Mouse (Mus musculus): Measurements from ENCODE around the gene Slc45a2. TPM values are rescaled to one million over a fixed set of nuclear protein-coding genes. Genes with fewer than 3 reads are reported as not detected.
A peak's percentile ranks its signal among the peaks of the same experiment; 100 is the strongest.
"Not testable (repeated sequence)": the region's sequence is repeated elsewhere in the genome, so short reads cannot be mapped to it uniquely, and the experiment has no call there.

Slc45a2 gene
- total RNA-seq (2022) = not detected

GRCm38 (mm10) chr15:11000421-11000820 is at the start of gene Slc45a2:
Slc45a2 (plus strand) TSS chr15:11000721.
- no peak for DNase-seq

- DNase-seq = no peak
Measured at GRCm38 (mm10) chr15:10951951-10952759, 48.4 kb upstream of the Slc45a2 start, which contains the start of gene C1qtnf3. C1qtnf3 (plus strand) TSS chr15:10952332.

DNA sequence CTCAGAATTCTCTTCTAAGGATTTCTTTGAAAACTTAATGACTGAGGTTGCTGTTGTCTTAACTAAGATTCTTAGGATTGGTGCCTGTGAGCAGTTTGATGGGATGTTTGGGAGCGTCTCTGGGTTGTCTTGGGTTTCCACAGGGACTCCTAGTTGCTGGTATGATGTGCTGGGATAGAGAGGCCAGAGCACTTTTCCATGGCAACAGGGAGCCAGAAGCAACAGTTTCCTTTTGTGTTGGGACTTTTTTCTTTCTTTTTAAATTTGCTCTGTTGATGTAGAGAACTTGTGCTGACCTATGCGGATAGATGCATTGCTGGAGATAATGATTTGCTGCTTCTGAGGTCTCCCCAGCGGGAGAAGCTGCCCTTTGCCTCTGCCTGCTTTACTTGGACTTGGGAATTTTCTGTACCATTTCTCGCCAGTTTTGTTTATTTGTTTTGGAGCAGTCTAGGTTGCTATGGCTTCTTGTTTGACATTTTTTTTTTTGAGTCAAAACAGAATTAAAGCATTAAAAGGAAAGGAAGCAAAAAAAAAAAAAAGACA is 47.7 kb upstream of the Slc45a2 start:
- DNase-seq = no peak

DNA sequence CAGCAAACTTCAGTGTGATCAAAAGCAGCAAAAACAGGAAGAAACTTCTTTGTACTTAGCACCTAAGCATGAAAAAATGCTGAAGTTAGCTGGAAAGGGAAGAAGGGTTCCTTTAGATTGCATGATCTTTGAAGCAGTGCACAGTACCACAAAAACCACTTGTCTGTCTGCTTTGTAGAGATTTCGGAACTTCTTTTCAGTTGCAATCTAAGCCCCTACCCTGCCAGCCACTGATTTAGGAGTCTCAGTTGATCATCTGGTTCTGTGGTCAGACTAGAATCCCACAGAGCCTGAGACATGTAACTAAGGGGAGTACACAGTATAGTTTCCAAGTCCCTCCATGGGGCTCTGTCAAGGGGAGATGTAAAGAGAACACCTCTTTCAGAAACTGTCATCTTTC is 47.1 kb upstream of the Slc45a2 start:
- DNase-seq = no peak

- no peak for DNase-seq
Measured at GRCm38 (mm10) chr15:10954381-10955016, 46.0 kb upstream of the Slc45a2 start.

DNA sequence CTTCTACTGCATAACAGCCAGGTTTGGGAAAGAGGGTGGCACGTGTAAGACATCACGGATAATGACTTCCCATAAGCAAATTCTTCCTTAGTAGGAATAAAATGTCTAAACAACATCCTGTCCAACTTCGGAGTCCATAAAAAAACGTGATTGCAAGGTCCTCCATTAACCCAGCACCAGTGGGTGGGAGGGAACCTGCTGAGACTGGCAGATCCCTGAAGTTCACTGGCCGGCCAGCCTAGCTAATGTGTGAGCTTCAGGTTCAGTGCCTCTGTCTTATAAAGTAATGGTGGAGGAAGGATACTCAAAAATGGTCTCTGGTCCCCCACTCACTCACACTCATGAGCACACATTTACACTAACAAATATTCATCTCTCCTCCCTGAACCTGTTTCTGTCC is 45.4 kb upstream of the Slc45a2 start:
- DNase-seq = no peak

- no peak for DNase-seq
Measured at GRCm38 (mm10) chr15:10956706-10957105, 43.8 kb upstream of the Slc45a2 start.

GRCm38 (mm10) chr15:10959277-10960026 is 41.1 kb upstream of the Slc45a2 start:
- DNase-seq = no peak

DNA sequence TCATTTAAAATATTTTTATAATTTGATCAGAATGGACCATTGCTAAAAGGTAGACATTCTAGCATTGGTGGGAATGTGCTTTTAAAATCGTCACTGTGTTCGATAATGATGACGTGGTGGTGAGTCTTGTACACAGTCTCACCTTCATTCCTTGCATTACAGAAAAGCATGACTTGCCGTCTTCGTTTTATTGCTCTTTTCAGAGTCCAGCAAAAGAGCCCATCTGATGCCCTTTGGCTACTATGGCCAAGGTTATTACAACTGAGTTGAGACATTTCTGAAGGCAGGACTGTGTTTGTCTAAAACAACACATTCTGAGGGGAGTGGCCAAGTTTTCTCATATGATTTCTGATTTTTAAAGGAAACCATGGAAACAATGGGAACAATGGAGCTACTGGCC is 40.3 kb upstream of the Slc45a2 start:
- no peak for DNase-seq

GRCm38 (mm10) chr15:10962601-10963000 is 37.9 kb upstream of the Slc45a2 start:
- DNase-seq = no peak

- no peak for DNase-seq
Measured at GRCm38 (mm10) chr15:10969439-10969838, 31.1 kb upstream of the Slc45a2 start.

GRCm38 (mm10) chr15:10970777-10971176 is 29.7 kb upstream of the Slc45a2 start:
- DNase-seq = no peak

DNA sequence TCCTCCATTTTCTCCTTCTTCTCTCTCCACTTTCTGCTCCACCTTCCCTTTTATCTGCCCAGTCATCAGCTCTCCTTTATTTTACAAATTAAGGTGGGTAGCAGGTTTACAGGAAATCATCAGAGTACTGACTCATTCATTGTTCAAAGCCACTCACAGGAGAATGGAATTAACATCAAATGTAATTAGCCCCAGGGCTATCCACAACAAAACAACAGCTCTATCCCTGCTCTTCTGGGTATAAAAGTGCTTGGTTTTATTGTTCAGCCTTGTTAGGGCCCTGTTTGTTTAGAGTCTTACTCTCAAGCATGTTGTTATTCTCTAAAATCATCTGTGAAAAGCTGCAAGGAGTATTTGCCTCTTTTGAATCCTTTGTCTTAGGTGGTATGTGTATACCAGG is 23.4 kb upstream of the Slc45a2 start:
- DNase-seq = no peak

GRCm38 (mm10) chr15:10980712-10981111 is 19.8 kb upstream of the Slc45a2 start:
- DNase-seq = no peak

DNA sequence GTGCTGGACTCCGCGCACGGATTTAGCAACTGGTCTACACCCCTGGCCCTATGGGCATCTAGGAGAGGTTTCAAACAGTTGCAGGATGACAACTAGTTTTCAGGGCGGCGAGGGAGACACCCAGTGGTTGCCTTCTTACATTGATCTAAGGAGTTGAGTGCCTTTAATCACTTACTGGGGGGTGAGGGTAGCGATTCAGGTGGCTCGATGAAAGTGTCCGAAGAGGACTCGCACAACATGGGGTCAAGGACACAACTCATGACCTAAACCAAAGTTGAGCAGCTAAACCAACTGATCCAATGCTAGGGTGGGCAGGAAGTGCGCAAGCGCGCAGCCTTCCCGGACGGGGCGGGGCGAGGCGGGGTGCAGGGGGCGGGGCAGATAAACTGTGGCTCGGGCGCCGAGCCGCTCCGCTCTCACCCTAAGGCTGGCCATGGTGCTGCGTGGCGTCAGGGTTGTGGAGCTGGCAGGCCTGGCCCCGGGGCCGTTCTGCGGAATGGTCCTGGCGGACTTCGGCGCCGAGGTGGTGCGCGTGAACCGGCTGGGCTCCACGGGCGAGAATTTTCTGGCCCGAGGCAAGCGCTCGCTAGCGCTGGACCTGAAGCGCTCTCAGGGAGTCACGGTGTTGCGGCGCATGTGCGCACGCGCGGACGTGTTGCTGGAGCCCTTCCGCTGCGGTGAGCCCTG is 19.0 kb upstream of the Slc45a2 start, which contains the start of gene Amacr:
Amacr (plus strand) TSS at position 380 of the 687 bp plus-strand sequence.
- DNase-seq = peak; percentile 82

DNA sequence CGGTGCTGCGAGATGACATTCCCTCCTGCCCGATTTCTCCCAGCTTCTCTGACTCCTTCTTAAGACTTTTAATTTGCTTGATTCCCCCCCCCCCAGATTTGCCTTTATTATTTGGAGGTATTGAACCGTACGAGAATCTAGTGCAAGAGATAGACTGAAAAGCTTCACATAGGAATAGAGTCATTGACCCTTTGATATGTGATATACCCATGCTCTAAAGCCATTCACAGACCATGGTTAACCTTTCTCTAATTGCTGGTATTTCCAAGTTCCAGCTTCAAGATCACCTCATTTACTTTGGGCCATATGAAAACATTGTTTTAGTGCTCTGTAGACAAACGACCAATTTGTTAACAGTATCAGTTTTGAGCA is 18.5 kb upstream of the Slc45a2 start:
- no peak for DNase-seq

GRCm38 (mm10) chr15:10985756-10986155 is 14.8 kb upstream of the Slc45a2 start:
- no peak for DNase-seq

GRCm38 (mm10) chr15:10986477-10986876 is 14.0 kb upstream of the Slc45a2 start:
- not testable (repeated sequence) for DNase-seq

DNA sequence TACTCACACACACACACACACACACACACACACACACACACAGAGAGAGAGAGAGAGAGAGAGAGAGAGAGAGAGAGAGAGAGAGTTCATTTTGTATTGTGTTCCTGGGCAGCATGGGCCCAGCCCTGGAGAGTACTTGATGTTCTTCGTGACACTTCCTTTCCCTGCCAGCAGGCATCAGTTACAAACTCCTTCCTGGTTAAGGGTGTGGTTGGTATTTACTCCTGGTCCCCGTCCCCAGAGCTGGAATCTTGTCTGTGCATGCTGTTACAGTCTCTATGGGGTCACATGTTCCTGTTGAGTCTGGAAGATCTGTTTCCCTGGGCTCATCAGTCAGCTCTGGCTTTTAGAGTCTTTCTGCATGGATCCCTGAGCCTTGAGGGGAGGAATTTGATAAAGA is 10.1 kb upstream of the Slc45a2 start:
- no peak for DNase-seq

- no peak for DNase-seq
Measured at GRCm38 (mm10) chr15:10991566-10991965, 9.0 kb upstream of the Slc45a2 start.

DNA sequence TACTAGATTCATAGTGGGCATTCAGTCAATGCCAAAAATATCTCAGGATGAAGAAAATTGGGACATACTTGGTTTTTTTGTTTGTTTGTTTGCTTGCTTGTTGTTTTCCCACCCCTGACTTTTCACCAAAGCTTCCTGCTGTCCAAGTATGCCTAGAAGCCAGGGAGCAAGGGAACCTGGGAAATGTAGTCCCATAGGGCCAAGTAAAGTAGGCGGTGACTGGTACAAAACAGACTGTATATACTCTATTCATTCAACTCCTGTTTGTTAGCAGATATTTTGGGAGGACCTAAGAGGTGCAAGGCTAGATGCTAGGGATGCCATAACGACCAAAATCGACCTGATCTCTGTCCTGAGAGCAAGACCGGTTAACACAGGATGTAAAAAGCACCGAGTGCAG is 689 bp upstream of the Slc45a2 start:
- no peak for DNase-seq

GRCm38 (mm10) chr15:11003791-11004190 is 3.3 kb downstream of the Slc45a2 start:
- no peak for DNase-seq
